Mouse (Mus musculus): ENCODE measurements around the gene Golm1.

Golm1 gene

GRCm38 (mm10) chr13:59647484-59647883, 28.1 kb downstream of the Golm1 start:
- no peak for DNase-seq (ENCODE audit: low read depth, low spot score)

- peak; percentile 90 for DNase-seq (ENCODE audit: low read depth, low spot score)
Measured at GRCm38 (mm10) chr13:59646674-59647244, 28.9 kb downstream of the Golm1 start.

- DNase-seq (ENCODE audit: low read depth, low spot score) = peak; percentile 56
Measured at GRCm38 (mm10) chr13:59645491-59645890, 30.1 kb downstream of the Golm1 start.

- no peak for DNase-seq (ENCODE audit: low read depth, low spot score)
Measured at GRCm38 (mm10) chr13:59642818-59643217, 32.8 kb downstream of the Golm1 start.

GRCm38 (mm10) chr13:59640178-59640440, 35.5 kb downstream of the Golm1 start:
- no peak for DNase-seq (ENCODE audit: low read depth, low spot score)

- no peak for DNase-seq (ENCODE audit: low read depth, low spot score)
Measured at GRCm38 (mm10) chr13:59639368-59640177, 36.0 kb downstream of the Golm1 start.

- no peak for DNase-seq (ENCODE audit: low read depth, low spot score)
Measured at GRCm38 (mm10) chr13:59637800-59638199, 37.8 kb downstream of the Golm1 start.

DNA sequence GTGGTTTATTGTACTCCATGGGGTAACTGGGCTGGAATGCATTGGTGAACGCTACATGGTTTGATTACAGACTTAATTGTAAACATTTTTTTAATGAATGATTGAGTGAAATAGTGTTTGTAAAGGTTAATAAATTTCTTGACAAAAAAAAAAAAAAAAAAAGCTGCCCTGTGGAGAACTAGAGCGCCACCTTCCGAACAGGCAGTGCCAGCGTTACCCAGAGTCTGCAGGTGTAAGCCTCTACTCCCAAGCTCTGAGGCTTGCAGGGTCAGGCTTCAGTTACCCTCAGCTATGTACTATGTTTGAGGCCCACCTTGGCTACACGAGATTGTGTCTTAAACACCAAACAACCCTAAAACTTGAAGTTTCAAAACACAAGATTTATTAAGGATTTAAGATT, 41.0 kb downstream of the Golm1 start:
- peak; percentile 47 for DNase-seq (ENCODE audit: low read depth, low spot score)

DNA sequence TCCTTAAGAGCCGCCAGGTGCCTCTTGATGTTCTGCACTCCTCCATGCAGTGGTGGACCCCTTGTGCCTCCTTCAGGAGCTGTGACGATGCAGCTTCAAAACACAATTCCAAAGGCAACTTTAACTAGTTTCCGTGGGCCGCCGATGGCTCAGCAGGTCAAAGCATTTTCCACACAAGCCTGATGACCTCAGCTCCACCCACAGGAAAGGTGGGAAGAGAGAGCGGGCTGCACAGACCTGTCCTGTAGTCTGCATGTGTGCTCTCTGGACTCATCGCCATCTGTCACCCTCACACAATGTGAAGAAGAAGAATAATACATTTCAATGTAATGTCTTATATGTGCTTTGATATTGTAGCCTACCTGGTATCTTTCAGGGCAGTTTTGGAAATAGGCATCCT, 48.9 kb downstream of the Golm1 start:
- no peak for DNase-seq (ENCODE audit: low read depth, low spot score)

GRCm38 (mm10) chr13:59624903-59625302, 50.7 kb downstream of the Golm1 start:
- DNase-seq (ENCODE audit: low read depth, low spot score) = no peak

DNA sequence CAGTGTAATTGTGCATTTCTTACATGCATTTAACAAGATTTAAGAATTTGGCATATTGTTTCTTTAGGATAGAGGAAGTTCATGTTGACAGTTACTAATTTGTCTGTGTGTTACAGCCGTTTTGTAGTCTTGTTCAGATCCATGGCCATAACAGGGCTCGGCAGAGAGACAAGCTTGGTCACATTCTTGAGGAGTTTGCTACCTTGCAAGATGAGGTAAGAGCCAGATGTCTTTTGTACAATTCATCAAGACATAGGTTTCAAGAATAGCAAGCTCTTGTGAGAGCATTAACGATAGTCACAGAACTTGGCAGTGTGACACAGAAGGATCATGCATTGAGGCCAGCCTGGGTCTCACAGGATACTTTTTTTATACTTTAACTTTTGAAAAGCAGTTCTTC, 51.2 kb downstream of the Golm1 start:
- no peak for DNase-seq (ENCODE audit: low read depth, low spot score)

DNA sequence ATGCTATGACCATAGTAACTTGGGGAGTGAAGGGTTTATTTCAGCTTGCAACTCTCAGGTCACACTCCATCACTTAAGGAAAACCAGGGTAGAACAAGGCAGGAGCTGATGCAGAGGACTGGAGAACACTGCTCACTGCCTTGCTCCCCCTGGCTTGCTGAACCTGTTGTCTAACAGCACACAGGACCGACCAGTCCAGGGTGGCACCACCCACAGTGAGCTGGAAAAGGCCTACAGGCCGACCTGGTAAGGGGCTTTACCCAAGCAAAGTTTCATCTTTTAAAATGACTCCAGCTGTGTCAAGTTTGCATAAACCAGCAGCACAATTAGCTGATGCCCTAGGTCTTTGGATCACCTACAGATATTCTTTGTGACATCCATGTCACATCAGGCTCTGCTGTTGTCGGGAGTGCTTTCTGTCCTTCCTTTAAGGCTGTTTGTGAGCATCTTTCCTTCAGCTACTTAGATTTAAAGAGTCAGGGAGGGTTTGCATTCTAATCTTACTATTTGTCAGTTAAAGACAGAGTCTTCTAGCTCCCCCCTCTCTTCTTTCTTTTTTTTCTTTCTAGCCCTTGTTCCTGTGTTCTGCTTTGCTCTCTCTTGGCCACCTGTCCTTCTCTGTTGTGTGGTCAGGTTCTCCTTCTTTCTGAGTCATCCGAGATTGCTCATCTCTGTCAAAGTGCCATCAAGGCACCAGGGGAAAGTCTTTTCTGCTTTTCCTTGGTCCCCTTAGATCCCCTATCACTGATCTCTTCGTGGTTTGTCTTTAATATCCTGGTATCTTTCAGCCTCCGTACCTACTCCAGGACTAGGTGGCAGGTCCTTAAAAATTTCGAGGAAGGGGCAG, 53.7 kb downstream of the Golm1 start:
- DNase-seq (ENCODE audit: low read depth, low spot score) = no peak

DNA sequence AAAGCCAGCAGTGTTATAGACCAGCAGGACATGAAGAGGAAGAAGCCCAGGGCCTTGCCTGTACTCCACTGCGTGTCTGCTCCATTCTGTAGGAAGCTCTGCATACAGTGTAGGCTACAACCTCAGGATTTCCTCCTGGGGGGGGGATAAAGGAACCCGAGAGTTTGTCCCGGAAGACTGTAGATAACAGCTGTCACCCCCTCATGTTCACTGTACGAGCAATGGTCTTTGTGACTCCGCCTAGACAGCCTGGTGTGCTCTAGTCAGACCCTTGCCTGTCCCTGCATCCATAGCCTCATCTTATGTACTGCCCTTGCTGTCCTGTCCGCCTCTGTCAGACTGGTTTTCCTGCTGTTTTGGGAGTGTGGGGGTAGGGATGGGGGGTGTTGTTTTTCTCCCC, 57.1 kb downstream of the Golm1 start:
- DNase-seq (ENCODE audit: low read depth, low spot score) = no peak

DNA sequence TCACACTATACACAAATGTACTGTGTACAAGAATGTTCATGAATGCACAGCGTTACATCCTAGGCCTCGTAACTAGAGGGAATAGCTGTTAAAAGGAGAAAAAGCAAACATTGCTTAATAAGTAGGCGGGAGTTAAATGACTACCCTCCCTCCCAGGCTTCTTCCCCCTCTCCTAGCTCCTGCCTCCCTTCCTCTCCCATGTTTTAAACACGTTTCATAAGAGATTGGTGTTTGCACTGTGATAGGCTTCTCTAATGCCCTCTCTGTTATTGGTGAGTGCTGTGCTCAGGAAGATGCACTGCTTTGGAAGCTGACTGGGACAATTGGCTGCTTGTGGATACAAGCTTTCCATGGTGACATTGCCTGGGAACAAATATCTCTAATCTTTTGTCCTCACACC, 60.1 kb downstream of the Golm1 start:
- no peak for DNase-seq (ENCODE audit: low read depth, low spot score)

DNA sequence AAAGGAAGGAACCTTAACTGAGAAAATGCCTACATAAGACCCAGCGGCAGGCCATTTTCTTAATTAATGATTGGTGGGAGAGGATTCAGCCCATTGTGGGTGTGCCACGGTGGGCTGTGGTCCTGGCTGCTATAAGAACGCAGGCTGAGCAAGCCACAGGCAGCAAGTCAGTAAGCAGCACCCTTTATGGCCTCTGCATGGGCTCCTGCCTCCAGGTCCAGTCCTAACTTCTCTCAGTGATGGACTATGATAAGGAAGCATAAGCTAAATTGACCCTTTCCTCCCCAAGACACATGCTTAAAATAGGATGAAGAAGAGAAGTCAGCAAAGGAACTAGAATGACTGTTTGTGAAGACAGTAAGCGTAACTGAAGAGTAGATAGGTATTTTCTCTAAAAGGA, 60.5 kb downstream of the Golm1 start:
- DNase-seq (ENCODE audit: low read depth, low spot score) = no peak

GRCm38 (mm10) chr13:59613868-59614267, 61.7 kb downstream of the Golm1 start:
- no peak for DNase-seq (ENCODE audit: low read depth, low spot score)

DNA sequence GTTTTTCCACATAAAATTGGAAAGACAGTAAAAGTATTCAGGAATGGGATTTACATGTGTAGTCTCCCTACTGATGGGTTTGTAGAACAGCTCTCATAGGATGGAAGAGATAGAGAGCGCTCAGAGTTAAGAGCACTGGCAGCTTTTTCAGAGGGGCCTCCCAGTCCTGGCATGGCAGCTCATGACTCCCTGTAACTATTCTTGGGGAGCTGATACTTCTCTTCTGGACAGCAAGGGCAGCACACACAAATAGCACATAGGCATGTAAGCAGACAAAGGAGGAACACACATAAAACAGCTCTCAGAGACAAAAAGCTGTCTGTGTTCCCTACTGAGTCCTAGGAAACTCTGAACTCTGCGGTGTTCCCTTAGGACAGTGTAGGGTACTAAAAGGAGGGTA, 65.2 kb downstream of the Golm1 start:
- no peak for DNase-seq (ENCODE audit: low read depth, low spot score)

DNA sequence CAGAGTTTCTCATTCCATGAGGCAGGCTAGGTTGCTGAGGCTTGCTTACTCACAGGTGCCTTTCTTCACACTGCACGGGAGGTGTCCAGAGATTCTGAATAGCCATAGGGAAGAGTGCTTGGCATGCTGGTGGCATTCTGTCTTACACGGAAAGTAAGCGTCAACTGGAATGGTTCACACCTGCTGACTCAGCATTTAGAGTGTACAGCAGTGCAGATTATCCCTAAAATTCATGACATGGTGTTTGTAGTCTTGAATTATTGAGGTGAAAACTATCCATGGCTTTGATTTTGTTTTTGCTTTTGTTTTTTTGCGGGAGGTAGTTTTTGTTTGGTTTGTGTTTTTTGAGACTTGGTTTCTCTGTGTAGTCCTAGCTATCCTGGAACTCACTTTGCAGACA, 65.7 kb downstream of the Golm1 start:
- DNase-seq (ENCODE audit: low read depth, low spot score) = no peak

DNA sequence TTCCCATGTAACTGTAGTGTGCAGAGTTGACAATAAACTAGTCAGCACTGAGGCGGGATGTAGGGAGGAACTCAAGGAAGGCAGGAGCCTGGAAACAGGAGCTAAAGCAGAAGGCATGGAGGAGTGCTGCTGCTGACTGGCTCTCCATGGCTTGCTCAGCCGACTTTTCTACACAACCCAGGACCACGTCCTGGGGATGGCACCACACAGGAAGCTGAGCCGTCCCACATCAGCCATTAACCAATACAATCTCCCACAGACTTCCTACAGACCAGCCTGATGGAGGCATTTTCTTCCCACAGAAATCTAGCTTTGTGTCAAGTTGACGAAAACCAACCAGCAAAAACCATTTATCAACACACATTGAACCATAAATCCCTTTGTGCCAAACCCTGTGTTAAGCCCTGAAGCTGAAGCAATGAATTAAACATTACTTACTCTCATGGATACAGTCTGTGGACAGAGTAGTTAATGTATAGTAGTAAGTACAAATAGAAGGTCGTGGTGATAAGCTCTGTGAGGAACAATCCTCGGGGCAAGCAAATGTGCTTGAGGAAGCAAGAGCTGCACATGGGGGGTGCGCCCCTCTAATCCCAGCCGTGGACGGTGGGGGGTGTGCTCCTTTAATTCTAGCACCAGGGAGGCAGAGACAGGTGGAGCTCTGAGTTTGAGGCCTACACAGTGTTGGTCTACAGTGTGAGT, 70.2 kb downstream of the Golm1 start:
- no peak for DNase-seq (ENCODE audit: low read depth, low spot score)

GRCm38 (mm10) chr13:59604511-59604910, 71.1 kb downstream of the Golm1 start:
- no peak for DNase-seq (ENCODE audit: low read depth, low spot score)

- DNase-seq (ENCODE audit: low read depth, low spot score) = no peak
Measured at GRCm38 (mm10) chr13:59603096-59603495, 72.5 kb downstream of the Golm1 start.

DNA sequence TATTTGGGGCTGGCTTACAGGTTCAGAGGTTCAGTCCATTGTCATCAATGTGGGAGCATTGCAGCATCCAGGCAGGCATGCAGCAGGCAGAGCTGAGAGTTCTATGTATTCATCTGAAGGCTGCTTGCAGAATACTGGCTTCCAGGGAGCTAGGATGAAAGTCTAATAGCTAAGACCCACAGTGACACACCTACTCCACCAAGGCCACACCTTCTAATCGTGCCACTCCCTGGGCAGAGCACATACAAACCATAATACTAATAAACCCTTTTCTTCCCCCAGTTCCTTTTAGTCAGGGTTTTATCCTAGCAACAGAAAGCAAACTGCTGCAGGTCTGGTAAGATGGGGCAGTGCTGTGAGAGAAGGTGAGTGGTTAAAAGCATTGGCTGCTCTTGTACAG, 83.0 kb downstream of the Golm1 start:
- no peak for DNase-seq (ENCODE audit: low read depth, low spot score)

All from ZHBTc4 (cell line).